Mouse (Mus musculus): Measurements from ENCODE around the gene Eif4a3. TPM values are rescaled to one million over a fixed set of nuclear protein-coding genes. Genes with fewer than 3 reads are reported as not detected.
"Not testable (repeated sequence)": the region's sequence is repeated elsewhere in the genome, so short reads cannot be mapped to it uniquely, and the experiment has no call there.

Gene Eif4a3
- total RNA-seq, 2 experiments from 2014 or later: 242 to 348 TPM

DNA sequence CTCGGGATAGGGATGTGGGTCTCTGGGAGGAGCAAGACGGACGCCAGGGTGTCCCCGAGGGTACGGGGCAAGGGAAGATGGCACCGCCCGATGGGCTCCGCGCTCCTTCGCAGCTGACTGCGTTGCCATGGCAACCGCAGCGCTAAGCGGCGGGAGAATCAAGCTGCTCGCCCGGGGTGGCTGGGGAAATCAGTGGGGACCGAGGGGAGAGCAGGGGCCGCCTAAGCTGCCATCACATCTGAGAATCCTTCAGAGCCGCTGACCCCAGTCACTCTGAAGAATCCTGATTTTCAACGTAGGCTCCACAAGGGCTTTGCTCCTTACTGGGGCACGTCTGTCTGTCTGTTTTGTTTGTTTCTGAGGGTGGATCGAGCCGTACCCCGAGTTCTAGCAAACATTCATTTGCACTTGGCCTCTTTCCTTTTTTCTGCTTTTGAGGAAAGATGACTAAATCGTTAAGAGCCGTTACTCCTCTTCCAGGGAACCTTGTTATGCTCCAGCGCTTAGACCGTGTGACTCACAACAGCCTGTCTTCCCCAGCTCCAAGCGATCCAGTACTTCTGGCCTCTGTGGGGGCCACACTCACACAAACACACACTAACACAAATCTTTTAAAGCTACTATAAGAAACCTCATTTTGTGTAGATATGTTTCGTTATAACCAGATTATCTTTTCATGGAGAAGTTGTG, 502 bp upstream of the Eif4a3 start:
- ATAC-seq (replicated peaks; ENCODE audit: poor library complexity): peak; percentile 61

DNA sequence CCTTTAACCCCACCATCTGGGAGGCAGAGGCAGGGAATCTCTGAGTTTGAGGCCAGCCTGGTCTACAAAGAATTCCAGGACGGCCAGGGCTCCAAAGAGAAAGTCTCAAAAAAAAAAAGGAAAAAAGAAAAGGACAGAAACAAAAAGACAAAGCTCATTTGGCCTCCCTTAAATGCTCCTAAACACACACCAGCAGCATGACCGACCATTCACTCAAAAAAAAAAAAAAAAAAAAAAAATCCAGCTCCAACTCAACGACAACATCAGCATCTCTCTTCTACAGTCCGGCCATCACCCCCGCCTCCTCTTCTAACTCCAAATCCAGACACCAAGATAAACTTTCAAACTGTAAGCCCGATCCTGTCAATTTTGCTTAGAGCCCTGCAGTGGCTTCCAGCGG, 972 bp downstream of the Eif4a3 start:
- ATAC-seq (replicated peaks; ENCODE audit: poor library complexity): no peak

DNA sequence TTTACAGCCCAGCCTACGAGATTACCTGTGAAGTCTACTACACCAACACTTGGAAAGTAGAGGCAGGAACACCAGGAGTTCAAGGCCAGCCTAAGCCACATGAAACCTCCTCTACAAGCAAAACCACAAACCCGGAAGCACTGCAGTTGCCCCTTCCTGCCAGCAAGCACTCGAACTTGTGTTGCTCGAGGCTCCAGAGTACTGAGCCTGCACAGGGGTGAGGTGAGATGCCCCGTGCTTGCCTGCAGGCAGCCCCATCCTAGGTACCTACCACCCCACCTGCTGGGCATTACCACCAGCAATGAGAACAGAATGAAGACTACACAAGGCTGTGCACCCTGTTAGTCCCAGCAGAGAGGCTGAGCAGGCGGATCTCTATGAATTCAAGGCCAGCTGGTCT, 1.9 kb downstream of the Eif4a3 start:
- 0 out of 2 replicates have a peak, but pooled peaks have one; percentile 3 for ATAC-seq (replicated peaks; ENCODE audit: poor library complexity)

DNA sequence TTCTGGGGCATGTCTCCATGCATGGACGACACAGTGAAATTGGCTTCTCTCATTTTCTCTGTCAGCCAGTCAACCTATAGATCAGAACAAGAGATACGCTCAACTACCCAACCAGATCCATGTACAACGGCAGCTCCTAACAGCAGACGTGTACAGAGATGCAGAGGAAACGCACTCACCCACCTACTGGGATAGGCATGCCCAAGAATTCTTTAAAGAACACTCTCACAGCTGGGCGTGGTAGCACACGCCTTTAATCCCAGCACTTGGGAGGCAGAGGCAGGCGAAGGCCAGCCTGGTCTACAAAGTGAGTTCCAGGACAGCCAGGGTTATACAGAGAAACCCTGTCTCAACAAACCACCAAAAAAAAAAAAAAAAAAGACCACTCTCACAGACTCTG, 7.0 kb downstream of the Eif4a3 start:
- ATAC-seq (replicated peaks; ENCODE audit: poor library complexity): not testable (repeated sequence)

DNA sequence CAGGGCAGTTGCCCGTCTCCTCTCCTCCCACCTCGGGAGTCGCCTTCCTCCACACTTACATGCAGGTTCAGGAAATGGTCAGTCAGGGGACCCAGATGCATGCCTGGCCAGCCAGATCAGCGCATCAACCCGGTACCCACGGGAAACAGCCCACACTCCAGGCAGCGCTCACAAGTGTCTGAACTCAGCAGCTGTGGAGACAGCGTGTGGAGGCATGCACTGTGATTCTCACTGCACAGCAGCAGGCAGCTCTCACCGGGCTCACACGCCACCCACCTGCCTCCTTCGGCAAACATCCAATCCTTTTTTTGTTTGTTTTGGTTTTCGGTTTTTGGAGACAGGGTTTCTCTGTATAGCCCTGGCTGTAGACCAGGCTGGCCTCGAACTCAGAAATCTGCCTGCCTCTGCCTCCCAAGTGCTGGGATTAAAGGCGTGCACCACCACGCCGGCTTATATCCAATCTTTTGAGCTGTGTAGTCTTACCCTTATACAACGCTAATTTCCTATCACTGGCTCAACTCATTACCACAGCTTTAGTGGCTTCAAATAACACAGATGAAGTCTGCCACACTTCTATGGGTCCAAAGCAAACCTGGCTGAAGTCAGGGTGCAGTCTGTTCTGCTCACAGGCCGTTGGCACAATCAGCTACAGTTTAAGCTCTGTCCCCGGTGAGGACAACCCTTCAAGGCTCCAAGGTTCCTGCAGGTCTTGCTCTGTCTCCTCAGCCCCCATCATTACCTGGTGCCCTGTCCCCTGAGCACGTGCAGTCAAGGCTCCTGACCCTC, 12.5 kb downstream of the Eif4a3 start:
- no peak for ATAC-seq (replicated peaks; ENCODE audit: poor library complexity)

DNA sequence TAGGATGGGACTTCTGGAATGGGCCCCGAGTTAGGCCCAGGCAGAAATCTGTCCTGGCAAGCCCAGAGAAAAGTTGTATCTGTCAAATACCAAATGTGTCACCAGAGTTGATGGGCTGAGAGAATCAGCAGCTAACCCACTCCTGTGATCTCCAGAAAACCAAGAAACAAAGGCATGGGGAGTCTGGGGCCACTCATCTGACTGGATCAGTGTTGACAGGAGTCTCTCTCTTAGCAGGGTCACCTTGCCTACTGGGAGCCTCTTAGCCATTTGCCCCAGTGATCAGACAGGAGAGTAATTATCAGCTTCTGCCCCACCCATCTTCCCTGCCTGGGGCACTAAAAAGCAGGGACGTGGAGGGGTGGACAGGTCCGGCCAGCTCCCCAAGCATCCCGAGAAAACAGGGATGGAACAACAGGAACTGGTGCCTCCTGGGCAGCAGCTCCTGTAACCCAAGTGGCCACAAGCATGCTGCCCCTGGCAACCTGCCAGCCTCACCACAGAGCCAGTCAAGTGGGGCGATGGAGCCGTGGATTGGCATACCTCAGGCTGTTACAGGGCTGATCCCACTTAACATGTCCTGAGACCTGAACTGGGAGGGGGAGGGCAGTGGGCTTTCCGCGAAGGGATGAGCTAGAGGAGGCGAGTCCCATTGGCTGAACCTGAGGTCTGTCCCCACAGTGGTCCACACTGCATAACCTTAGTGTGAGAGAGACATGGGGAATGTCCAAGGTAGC, 13.9 kb downstream of the Eif4a3 start:
- ATAC-seq (replicated peaks; ENCODE audit: poor library complexity): no peak

DNA sequence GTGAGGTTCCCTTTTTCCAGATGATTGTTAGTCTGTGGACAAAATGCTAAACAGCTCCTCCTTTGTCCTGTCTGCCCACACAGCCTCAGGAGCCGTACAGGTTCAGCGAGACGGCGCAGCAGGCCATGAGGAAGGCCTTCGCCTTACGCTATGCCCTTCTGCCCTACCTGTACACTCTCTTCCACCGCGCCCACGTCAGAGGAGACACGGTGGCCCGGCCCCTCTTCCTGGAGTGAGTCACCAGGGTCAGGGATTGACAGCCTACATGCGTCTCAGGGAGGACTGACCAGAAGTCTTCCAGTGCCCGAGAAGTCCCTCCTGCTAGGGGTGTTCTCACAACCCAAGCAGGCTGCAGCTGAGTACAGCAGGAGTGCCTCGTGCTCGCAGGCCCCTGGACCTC, 18.9 kb downstream of the Eif4a3 start:
- no peak for ATAC-seq (replicated peaks; ENCODE audit: poor library complexity)

DNA sequence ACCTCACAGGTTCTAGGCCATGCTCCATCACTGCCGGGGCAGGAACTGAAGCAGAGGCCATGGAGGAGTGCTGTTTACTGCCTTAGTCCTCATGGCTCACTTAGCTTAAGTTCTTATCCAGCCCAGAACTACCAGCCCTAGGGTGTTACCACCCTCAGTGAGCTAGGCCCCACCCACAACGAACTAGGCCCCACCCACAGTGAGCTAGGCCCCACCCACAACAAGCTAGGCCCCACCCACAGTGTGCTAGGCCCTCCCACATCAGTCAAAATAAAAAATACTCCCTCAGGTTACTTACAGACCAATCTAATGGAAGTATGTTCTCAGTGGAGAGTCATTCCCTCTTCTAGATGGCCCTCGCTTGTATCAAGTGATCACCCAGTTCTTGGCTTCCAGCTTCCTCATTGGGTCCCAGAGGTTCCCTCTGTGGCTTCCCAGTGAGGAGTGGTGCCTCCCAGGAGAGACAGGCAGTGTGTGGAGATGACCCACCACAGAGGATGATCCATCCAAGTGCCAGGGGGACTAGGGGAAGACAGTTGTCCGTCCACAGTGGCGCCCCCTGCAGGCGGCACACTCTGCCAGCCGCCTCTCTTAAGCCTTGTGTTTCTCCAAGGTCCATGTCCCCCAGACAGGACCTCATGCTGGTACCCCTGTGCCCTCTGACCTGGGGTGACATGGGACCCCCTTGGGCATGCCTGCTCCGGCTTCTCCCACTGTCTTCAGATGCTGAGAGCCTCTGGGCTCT, 26.5 kb downstream of the Eif4a3 start:
- peak; percentile 72 for ATAC-seq (replicated peaks; ENCODE audit: poor library complexity)

DNA sequence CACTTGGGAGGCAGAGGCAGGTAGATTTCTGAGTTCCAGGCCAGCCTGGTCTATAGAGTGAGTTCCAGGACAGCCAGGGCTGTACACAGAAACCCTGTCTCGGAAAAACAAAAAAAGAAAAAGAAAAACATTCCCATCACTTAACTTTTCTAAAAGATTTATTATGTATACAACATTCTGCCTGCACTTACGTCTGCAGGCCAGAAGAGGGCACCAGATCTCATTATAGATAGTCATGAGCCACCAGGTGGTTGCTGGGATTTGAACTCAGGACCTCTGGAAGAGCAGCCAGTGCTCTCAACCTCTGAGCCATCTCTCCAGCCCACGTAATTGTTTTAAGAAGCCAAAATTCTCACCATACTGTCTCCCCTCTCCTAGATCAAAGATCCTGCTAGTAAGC, 27.4 kb downstream of the Eif4a3 start:
- ATAC-seq (replicated peaks; ENCODE audit: poor library complexity): not testable (repeated sequence)

DNA sequence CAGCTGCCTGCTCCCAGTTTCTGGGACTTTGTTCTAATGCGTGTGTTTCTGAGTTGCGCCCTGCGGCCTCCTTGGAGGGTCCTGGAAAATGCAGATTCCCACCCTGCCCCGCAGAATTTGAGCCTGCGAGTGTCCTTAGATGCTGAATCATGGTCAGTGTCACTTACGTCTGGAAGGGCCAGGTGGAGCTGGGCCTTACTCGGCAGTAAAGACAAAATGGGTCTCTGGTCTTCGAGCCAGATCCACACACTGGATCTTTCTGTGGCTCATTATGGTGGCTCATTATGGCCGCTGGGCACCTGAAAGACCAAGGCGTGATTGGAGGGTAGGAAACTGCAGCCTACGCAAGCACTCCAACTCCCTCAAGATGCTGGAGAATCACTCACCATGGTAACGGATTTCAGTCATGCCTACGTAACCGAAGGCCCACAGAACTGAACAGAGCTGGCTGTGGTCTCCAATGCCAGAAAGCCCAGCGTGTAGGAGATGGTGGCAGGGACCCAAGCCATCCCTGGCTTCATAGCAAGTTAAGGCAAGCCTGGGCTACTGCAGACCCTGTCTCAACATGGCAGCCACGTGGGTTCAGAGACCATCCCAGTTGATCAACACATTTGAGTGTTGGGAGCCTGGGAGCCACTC, 31.2 kb downstream of the Eif4a3 start:
- ATAC-seq (replicated peaks; ENCODE audit: poor library complexity): no peak

DNA sequence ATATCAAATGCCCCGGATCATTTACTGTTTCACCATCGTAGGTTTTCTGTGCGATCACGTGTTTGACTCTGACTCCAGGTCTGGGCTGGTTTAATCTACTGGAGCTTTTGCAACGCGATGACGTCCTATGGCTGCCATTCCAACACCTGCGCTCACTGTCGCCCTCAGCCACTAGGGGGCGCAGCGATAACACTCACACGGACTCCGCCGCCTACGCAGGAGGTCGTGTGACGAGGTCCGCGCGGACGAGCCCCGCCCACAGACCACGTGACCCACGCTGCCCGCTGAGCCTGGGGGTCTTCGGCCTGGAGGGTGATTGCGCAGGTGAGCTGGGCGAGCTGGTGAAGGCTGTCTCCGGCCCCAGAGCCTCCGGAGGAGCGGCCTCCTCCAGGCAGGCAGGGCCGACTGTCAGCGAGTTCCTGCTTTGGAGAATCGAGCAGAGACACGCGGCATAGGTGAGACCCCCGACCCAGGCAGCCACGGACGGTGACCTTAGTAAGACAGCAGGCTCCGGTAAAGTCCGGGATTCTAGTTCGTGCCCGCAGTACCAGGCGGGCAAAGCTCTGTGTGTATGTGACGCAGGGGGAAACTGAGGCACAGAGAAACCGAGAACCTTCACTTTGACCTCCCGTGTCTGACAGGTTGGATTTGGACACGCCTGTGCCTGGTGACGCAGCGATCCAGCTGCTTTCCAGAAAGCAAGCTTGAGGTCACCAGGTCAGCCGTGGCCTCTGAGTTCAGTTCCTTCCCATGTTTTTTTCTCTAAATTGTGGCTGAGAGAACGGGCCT, 31.9 kb downstream of the Eif4a3 start, which contains the start of gene Gaa:
TSS of gene Gaa (plus strand) at position 120 of the 789 bp plus-strand sequence.
- peak; percentile 97 for ATAC-seq (replicated peaks; ENCODE audit: poor library complexity)

DNA sequence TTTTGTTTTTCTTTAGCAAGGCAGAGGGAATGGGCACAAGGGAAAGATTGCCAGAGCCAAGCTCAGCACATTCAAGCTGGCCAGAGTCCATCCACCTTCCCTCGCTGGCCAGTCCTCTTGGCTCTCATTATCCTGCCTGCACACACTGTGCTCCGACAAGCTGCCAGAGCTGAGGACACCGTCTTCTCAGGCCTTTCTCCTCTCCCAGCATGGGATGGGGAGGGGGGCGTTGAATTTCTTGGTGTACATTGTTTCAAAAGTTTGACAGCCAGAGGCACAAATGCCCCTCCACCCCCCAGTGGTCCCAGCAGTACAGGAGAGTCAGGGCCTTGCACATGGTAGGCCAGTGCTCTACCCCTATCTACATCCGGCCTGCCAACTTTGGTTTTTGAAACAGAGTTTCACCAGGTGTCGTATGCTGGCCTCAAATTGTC, 32.6 kb downstream of the Eif4a3 start:
- ATAC-seq (replicated peaks; ENCODE audit: poor library complexity): no peak

DNA sequence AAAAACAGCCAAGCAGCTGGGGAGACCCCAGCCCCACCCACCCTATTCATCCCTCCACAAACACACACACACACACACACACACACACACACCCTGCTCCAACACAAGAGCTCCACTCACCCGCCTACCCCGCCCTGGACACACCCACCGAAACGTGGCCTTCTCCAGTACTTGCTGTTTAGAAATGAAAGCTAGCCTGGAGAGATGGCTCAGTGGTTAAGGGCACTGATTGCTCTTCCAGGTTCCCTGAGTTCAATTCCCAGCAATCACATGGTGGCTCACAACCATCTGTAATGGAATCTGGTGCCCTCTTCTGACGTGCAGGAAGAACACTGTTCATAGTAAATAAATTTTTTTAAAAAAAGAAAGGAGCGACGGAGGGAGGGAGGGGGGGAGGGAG, 34.1 kb downstream of the Eif4a3 start:
- no peak for ATAC-seq (replicated peaks; ENCODE audit: poor library complexity)

DNA sequence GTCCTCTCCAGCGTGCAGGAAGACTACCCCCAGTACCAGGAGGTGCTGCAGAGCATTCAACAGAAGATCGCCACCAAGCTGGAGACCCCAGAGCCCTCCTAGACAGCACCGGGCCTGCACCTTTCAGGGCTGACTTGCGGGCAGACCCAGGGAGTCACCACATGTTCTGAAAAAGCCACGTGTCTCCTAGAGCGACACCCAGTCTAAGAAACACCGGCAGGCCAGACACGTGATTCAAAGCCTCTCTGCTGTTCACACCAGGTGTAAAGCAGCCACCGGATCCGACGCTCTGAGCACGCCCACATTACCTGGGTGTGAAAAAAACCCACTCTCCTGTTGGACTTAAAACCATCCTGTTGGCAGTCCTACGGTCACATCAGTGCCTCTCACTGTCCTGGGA, 35.5 kb downstream of the Eif4a3 start:
- no peak for ATAC-seq (replicated peaks; ENCODE audit: poor library complexity)

DNA sequence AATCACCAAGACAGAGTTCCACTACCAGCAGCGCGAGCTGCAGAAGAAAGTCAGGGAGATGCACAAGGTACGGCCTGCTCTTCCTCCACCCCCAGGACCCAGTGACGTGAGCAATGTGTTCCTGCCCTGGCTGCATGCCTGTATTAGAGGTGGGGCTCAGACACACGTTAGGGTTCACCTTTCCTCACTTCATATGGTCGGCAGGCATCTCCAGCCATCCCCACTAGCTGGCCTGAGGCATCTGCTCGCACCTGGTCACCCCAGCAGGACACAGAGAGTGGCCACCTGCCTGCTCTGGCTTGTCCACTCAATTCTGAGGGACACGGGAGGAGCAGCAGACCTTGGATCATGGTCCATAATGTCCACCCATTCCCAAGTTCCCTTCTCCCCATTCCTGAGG, 39.9 kb downstream of the Eif4a3 start:
- no peak for ATAC-seq (replicated peaks; ENCODE audit: poor library complexity)

DNA sequence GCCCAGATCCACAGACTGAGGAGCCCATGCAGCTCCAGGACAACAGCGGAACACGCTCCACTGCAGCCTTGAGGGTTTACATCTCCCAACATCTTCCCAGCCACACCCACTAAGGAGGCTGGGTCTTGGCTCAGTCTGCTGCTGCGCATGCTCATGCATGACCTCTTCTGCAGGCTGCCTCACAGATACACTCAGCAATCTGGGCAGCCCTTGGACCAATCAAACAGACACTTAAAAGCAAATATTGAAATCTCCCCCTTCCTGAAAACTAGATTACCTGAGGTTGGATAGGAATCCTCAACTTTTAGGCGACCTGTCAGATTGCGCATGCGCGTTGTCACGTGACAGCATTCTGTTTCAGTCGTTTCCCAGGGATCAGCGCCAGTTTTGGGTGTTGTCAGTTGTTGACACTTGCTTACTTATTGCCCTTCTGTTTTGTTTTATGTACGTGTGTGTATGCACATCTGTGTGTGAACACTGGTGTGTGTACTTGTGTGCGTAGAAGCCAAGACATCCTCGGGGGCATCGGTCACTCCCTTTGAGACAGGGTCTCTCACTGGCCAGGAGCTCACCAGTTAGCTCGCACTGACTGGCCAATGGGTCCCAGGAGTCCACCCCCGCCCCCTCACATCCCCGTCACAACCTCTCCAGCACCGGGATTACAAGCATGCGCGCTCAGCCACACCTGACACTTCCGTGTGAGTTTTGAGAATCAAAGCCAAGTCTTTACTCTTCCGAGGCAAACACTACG, 41.1 kb downstream of the Eif4a3 start:
- ATAC-seq (replicated peaks; ENCODE audit: poor library complexity): peak; percentile 85

DNA sequence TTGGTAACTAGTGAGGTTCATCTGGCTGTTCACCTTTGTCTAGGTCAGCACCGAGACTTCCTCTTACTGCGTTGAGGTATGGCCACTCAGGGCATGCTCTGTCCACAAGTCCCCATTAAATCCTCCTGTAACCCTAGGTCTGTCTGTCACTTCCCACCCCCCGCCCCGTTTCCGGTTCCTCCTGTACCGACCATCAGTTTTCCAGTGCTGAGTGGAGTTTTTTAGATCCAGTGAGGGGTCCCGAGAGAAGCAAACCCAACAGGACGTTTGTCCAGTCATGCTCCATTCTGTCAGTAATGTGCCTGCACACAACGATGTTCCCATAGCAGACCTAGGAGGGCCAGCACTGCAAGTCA, 41.7 kb downstream of the Eif4a3 start:
- no peak for ATAC-seq (replicated peaks; ENCODE audit: poor library complexity)

DNA sequence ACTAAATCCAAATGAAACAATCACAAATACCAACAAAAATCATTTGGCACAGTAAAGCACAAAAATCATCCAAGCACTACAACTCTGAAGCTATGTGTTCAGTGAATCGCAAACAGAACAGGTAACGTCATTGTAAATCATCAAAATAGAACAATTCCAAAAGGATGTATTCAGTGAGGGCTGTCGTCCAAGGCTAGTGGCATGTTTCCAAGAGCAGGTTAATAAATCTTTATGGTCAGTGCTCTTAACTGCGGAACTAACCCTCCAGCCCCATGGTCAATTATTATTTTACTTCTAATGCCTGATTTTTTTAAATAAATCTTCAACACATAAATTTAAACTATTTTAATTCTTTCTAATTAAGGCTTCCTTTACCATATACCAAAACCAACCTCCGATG, 43.3 kb downstream of the Eif4a3 start:
- ATAC-seq (replicated peaks; ENCODE audit: poor library complexity): not testable (repeated sequence)
